Mouse (Mus musculus): Measurements from ENCODE around the gene Kcns1. TPM values are rescaled to one million over a fixed set of nuclear protein-coding genes. Genes with fewer than 3 reads are reported as not detected.

Gene Kcns1
- total RNA-seq, 2 experiments from 2014 or later = 1.4 to 1.5 TPM

DNA sequence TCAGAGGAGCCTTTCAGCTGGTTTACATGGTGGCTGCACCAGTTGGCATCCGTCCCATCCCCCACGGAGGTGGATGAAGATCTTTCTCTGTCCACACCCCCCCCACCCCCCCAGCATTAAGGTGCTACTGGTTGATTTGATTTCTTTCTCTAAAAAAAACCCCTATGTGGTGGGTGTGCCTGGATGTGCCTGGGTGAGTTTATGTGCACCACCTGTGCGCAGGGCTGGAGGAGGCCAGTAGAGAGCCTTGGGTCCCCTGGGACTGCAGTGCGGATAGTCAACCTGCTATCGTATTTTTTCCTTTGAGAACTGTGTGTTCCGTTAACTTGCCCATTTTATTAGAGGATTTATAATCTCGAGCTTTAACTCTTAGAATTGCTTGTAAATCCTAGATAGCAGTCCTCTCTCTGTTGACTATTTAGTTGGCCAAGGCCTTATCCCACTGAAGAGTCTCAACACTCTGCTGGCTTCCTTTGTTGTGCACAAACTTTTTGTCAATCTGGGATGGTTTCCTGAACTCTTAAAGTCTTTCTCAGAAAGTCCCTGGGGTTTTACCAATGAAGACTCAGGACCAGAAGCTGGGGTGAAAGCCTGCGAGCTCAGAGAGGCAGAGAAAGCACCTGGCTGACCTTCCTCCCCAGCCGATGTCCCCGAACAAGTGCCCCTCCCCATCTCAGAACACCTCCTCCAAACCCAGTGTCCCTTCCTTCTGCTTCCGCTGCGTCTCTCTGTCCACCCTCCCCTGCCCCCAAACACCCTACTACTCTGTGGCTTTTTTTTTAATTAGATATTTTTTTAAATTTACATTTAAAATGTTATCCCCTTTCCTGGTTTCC lies 42.1 kb downstream of the Kcns1 start:
- DNase-seq (ENCODE audit: low spot score) = no peak

DNA sequence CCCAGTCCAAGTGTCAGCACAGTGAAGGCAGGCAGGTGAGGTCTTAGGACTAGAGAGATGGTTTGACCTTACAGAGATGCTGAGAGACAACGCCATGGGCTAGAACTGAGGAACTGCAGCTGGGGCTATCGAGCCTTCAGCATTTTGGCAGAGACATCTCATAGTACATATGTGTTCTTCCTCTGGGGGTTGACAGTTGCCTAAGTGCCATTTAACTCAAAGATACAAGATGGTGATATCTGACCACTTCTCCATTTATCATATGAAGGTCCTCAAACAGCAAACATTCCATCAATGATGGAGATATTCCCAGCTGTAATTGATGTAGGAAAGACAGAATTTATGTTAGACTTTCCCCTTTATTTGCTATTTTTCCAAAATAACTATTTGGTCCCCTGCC lies 43.6 kb downstream of the Kcns1 start:
- no peak for DNase-seq (ENCODE audit: low spot score)

DNA sequence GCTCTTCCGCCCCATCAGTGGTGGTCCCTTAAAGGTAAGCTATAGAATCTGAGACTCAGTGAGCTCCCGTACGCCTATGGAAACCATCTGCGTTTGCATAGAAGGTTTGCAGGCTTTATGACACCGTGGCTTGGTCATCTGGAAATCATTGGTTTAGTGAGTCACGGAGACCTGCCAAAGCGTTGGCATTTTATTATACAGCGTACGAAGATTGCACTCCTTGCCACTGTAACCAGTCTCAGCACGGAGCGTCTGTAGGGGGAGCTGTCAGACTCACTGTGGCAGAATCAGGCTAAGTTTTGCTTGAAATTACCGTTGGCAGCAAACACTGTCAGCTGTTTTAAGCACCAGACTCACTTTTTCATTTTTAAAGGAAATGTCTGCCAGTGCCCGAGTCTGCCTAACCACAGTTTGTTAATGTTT lies 44.4 kb downstream of the Kcns1 start:
- peak; percentile 44 for DNase-seq (ENCODE audit: low spot score)

DNA sequence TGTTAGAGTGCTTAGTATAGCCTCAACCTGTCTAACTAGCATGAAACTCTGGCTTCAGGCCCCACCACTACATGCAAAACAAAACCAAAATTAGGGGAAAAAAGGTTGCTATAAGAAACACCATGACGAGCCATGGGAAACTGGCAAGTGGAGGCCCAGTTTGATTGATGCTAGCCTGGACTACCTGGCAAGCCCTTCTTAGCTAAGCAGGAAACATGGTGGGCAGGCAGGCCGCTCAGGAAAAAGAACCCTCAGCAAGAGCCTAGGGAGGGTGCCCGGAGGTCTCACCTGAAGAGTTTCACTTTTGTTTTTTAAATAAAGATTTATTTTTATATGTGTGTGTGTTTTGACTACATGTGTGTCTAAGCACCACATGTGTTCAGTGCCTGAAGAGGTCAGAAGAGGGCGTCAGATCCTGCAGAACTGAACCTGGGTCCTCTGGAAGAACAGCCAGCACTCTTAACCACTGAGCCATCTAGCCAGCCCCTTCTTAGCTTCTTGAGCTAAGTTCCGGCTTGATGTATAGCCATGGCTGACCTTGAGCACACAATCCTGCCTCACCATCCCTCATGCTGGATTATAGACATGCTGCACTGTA lies 47.6 kb downstream of the Kcns1 start:
- DNase-seq (ENCODE audit: low spot score) = no peak

DNA sequence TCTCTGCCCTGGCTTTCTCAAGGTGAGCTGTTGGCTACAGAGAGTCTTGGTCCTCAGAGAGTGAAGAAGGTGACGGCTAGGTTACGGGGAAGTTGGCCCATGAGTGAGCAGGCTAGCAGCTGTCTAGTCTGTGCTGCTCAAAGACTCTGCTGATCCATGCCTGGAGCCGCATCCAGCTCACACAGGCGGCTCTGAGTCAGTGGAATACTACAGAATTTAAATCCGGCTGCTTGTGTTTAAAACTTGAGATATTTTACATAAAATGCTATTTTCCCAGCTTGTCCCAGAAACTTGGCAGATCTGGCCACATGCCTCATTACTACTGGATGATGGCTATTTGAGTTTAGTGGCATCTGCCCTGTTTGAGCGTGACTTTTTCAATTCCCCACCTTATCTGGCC lies 51.4 kb downstream of the Kcns1 start:
- no peak for DNase-seq (ENCODE audit: low spot score)

DNA sequence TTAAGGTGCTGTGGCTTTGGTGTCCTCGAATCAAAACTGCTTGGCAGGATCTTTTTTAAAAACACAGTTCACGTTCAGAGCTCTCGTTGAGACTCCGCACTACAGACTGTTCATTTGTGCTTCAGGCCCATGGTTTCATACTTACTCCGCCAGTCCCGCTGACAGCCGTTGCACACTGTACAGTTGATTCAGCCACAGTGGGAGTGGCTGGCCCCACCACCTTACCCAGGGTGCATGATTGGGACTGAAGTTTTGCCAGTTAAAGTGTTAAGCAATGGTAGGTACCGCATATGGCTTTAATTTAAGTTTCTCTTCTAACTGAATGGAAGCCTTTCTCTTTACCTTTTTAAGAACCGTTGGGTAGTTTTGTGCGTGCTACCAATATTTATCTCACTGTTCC lies 55.4 kb downstream of the Kcns1 start:
- DNase-seq (ENCODE audit: low spot score) = no peak

DNA sequence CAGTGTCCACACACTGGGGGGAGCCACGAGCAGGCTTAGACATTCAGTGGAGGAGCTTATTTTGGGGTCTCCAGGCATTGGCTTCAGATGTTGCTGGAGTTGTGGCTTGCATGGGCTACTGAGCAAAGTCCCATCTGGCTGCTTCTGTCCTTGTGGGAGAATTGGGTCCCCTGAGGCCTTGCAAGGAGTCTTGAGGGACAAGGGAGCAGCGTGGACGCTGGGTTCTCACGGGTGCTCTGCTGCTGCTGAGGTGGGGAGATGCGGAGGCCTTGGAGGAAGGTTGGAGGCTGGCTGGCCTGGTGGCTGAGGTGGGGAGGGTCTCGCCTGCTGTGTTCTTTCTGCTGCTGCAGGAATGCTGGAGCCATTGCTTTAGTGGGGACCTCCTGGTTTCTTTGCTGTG lies 56.9 kb downstream of the Kcns1 start:
- no peak for DNase-seq (ENCODE audit: low spot score)

Other genes with a start within 250 kb of the Kcns1 start
- 10 to 100 TPM; 39.3 to 42.4 TPM for gene Ywhab, start 176.2 kb downstream of the Kcns1 start, total RNA-seq (2021)
- under 1 TPM in 1 of 2 experiments, not detected in 1; 0.62 TPM for gene Pabpc1l, start 145.7 kb downstream of the Kcns1 start, total RNA-seq (2021)
- 1 to 10 TPM; 8.3 to 9.2 TPM for gene Stk4, start 100.8 kb downstream of the Kcns1 start, total RNA-seq (2021)
- 10 to 100 TPM; 15.8 to 16.3 TPM for gene Tomm34, start 99.9 kb downstream of the Kcns1 start, total RNA-seq (2021)
- under 1 TPM in 1 of 2 experiments, not detected in 1; 0.11 TPM for gene Wfdc5, start 11.6 kb upstream of the Kcns1 start, total RNA-seq (2021)
- gene Wfdc12, start 19.5 kb upstream of the Kcns1 start, total RNA-seq (2021) = not detected
- not detected for gene Wfdc15a, start 29.0 kb upstream of the Kcns1 start, total RNA-seq (2021)
- gene Wfdc15b, start 50.5 kb upstream of the Kcns1 start, total RNA-seq (2021) = not detected
- gene Svs2, start 67.4 kb upstream of the Kcns1 start, total RNA-seq (2021) = not detected
- not detected for gene Svs3b, start 85.5 kb upstream of the Kcns1 start, total RNA-seq (2021)
- not detected for gene Svs4, start 107.3 kb upstream of the Kcns1 start, total RNA-seq (2021)
- gene Svs3a, start 118.2 kb upstream of the Kcns1 start, total RNA-seq (2021) = not detected
- gene Svs6, start 145.6 kb upstream of the Kcns1 start, total RNA-seq (2021) = not detected
- not detected for gene Svs5, start 161.6 kb upstream of the Kcns1 start, total RNA-seq (2021)
- gene Slpi, start 218.0 kb upstream of the Kcns1 start, total RNA-seq (2021) = under 1 TPM in 1 of 2 experiments, not detected in 1; 0.73 TPM
- not detected for gene Rbpjl, start 232.0 kb upstream of the Kcns1 start, total RNA-seq (2021)
- gene Matn4, start 234.0 kb upstream of the Kcns1 start, total RNA-seq (2021) = under 1 TPM; 0.59 to 0.78 TPM